Mouse (Mus musculus): Measurements from ENCODE around the gene Upf3a.

GRCm38 (mm10) chr8:13780536-13780935 is 4.9 kb upstream of the Upf3a start:
- no peak for TF ChIP-seq POLR2A (IDR thresholded peaks at IDR 0.05; ENCODE audit: insufficient read depth, low read depth, low read length)
- no peak for TF ChIP-seq CTCF (IDR thresholded peaks at IDR 0.05; ENCODE audit: insufficient read depth, low read depth, low read length)

Measured in olfactory bulb, adult 2 months (tissue).